Mouse (Mus musculus) megakaryocyte, embryonic 14.5 days (primary cell): ENCODE results near the gene Aip. TPM values are rescaled to one million over a fixed set of nuclear protein-coding genes. Genes with fewer than 3 reads are reported as not detected.
"Not testable (repeated sequence)": the region's sequence is repeated elsewhere in the genome, so short reads cannot be mapped to it uniquely, and the experiment has no call there.

ENCODE experiments used
- H3K27me3 ChIP-seq: replicated peaks from 2 replicates; pipeline ENCODE3; 2012; ENCODE audit warnings: inconsistent platforms
- H3K36me3 ChIP-seq: replicated peaks from 2 replicates; pipeline ENCODE3; 2012; ENCODE audit warnings: low read length, inconsistent platforms, mixed read lengths
- H3K4me1 ChIP-seq: 2 replicates; pipeline ENCODE4 v1.6.1; 2012; ENCODE audit warnings: inconsistent platforms
- H3K4me3 ChIP-seq: replicated peaks from 2 replicates; pipeline ENCODE3; 2012; ENCODE audit warnings: moderate library complexity, mild to moderate bottlenecking, inconsistent platforms
- H3K9me3 ChIP-seq: 2 replicates; pipeline ENCODE4 v1.6.1; 2012; ENCODE audit warnings: inconsistent platforms
- FLI1 ChIP-seq: IDR thresholded peaks from 2 replicates; pipeline ENCODE4 v1.6.1; 2012; ENCODE audit warnings: low read length, inconsistent platforms, mixed read lengths
- GATA1 ChIP-seq: IDR thresholded peaks from 3 replicates; pipeline ENCODE4 v1.6.1; 2012; ENCODE audit warnings: mixed read lengths, low read length, inconsistent platforms, borderline replicate concordance
- polyA plus RNA-seq: library from polyadenylated mRNA; stranded (reverse); fragments of >175 nt; gene quantifications from 2 replicates; pipeline ENCODE4 v1.2.3, GENCODE M21; 2012; ENCODE audit warnings: low replicate concordance; ENCODE audit not compliant: insufficient read depth

The Aip gene
- polyA plus RNA-seq, 1 experiment = 293 TPM

DNA sequence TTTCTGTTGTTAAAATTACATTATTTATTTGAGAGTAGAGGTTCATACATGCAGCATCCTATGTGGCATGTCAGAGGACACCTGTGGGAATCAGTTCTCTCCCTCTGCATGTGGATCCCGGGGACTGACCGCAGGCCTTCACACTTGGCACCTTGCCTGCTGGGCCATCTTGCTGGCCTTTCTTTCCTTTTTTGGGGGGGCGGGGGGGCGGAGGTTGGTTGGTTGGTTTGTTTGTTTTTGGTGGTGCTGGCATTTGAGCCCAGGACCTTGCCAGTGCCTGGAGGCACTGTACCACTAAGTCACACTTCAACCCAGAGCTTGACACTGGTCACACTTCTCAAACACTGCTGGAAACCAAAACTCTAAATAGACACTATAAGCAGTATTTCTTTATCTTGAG lies 8.7 kb upstream of the Aip start:
- Histone ChIP-seq H3K9me3 (no peaks in the 10 kb centered on the region), H3K4me3 (no peak overlapping the region), H3K4me1 (peaks cover 39% of the 10 kb centered on the region), H3K27me3 (peaks cover 9% of the 10 kb centered on the region), H3K36me3 (peaks cover 42% of the 10 kb centered on the region)
- TF ChIP-seq GATA1 (no peak), FLI1 (no peak)

DNA sequence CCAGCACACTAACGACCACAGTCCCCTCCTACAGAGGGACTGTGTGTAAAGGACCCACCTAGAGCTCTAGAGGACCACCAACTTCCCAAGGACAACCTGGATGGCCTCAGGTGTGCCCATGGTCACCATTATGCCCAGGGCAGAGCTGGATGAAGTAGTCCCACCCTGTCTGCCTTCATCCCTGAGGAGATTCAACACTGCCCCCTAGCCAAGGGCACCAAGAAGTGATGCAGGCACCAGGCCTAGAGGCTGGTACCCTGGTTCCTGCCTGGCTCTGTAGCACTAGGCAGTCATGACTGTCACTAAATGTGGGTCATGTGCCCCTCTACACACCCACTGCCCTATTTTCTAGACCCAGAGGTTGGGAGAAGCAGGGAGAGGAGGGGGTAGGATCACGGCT lies 6.1 kb upstream of the Aip start:
- H3K36me3 ChIP-seq = peaks cover 64% of the 10 kb centered on the region
- TF ChIP-seq GATA1 (no peak), FLI1 (no peak)
- H3K9me3 ChIP-seq = no peaks in the 10 kb centered on the region
- no peaks in the 10 kb centered on the region for H3K27me3 ChIP-seq
- H3K4me1 ChIP-seq = peaks cover 39% of the 10 kb centered on the region
- H3K4me3 ChIP-seq = no peak overlapping the region

DNA sequence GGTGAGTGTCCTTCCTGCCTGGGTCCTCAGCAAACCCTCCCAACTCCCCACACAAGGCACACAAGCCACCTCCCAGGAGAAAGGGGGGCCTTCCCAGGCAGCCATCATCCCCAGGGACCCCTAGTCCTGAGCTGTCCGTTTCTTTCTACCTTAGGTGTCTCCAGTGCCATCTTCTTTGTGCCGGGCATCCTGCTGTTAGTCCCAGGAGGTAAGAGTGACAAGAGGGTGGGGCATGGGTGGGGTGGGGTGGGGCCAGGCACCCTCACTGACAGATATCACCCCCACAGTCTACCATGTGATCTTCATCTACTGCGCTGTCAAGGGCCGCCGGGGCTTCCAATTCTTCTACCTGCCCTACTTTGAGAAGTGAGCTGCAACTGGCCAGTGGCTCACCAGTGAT lies 5.4 kb upstream of the Aip start:
- TF ChIP-seq GATA1 (no peak), FLI1 (no peak)
- no peaks in the 10 kb centered on the region for H3K27me3 ChIP-seq
- H3K36me3 ChIP-seq = peaks cover 65% of the 10 kb centered on the region
- no peak overlapping the region for H3K4me3 ChIP-seq
- H3K9me3 ChIP-seq = no peaks in the 10 kb centered on the region
- H3K4me1 ChIP-seq = peaks cover 40% of the 10 kb centered on the region

DNA sequence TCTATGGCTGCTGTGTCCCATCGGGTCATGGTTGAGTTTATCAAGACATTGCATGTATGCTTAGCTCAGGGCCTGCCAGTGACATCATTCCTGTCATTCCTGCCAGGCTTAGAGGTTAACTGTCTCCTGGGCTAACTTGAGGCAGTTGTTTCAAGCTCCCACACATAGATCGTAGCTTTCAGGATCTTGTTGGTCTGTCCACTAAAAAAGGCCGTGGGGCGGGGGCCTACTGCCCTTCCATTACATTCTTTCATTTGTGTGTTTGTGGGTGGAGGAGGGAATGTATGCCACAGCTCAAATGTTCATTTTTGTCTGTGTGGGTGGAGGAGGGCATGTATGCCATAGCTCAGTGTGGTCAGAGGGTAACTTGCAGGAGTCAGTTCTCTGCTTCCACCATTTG lies 4.4 kb upstream of the Aip start:
- Histone ChIP-seq H3K36me3 (peaks cover 65% of the 10 kb centered on the region), H3K27me3 (no peaks in the 10 kb centered on the region), H3K4me3 (no peak overlapping the region), H3K4me1 (peaks cover 36% of the 10 kb centered on the region), H3K9me3 (no peaks in the 10 kb centered on the region)
- TF ChIP-seq GATA1 (no peak), FLI1 (no peak)

DNA sequence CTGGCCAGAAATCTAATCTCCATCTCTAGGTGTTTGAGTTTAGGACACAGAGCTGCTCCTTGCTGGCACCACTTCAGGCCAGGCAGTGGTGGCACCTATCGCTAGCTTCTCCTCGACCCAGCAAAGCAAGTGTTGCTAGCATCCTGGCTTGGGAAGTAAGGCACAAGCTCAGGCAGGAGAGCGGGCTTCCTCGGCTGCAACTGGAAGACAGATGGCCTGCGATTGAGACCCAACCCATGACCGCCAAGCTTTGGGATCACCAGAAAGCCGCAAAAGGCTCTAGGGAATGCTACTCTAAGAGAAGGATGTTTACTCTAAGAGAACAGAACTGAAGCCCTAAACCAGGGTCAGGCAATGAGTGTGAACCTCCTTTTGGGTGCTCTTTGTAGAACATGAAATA lies 3.8 kb upstream of the Aip start:
- Histone ChIP-seq H3K9me3 (no peaks in the 10 kb centered on the region), H3K4me1 (peaks cover 41% of the 10 kb centered on the region), H3K4me3 (no peak overlapping the region), H3K27me3 (no peaks in the 10 kb centered on the region), H3K36me3 (peaks cover 65% of the 10 kb centered on the region)
- TF ChIP-seq GATA1 (no peak), FLI1 (no peak)

DNA sequence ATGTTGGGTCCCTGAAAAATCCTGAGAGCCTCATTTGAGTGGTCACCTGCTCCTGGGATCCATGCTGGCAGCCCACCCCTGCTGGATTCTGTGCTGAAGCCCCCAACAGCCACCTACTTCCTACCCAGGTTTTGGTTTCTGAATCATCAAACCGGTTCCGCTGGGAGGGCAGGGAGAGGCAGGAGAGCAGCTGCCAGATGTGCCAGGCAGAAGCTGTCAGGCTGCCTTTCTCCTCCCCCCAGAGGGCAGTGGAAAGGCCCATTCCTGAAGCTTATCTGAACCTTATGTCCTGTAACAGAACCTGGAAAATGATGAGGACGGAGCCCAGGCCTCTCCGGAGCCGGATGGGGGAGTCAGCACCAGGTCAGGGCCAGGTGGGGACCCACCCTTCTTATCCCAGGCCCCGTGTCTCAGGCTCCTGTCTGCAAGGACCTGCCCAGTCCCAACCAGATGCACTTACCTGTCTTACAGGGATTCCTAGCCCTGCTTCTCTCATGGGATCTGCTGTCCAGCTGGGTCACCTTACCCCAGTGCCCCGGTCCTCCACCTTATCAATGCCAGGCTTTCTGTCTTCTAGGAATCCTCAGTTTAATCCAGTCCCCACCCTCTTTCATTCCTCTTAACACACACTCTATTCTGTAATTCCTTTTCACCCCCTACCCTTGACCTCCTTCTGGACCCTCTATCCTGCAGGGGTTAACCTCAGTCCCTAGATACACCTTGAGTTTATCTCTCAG lies 1.3 kb upstream of the Aip start:
- no peaks in the 10 kb centered on the region for H3K9me3 ChIP-seq
- peaks cover 66% of the 10 kb centered on the region for H3K4me1 ChIP-seq
- TF ChIP-seq GATA1 = no peak
- no peaks in the 10 kb centered on the region for H3K27me3 ChIP-seq
- H3K4me3 ChIP-seq = peak overlapping the region; percentile 95
- H3K36me3 ChIP-seq = peaks cover 49% of the 10 kb centered on the region

DNA sequence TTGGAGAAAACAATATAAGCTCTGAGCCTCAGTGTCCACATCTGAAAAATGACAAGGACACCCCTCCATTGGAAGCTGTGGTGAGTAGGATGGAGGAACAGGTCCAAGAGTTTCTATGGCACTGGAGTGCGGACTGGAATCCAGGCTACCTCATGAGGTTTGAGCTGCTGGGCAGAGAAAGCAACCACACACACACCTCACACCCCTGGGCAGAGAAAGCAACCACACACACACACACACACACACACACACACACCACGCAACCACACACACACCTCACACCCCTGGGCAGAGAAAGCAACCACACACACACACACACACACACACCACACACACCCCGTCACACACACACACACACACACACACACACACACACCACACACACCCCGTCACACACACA lies 390 bp downstream of the Aip start:
- H3K9me3 ChIP-seq, H3K27me3 ChIP-seq: not testable (repeated sequence)
- Histone ChIP-seq H3K36me3 (peaks cover 35% of the 10 kb centered on the region), H3K4me1 (peaks cover 76% of the 10 kb centered on the region), H3K4me3 (peak overlapping the region; percentile 95)

DNA sequence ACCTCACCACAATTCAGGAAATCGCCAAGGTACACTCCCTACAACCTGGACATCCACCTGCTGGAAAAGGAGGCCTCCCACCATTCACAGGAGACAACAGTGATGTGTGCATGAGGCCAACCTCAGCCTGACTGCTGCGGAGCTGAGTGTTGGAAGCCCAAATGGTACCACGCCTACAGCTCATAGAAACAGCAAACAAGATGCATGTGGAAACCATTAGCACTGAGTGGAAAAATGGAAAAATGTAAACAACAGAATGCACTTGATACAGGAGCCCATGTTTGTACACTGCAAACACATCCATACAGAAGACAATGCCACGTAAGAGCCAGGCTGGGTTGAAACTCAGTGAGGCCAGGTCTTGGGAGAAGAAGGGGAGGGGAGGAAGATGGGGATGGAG lies 1.2 kb downstream of the Aip start:
- Histone ChIP-seq H3K4me3 (peak overlapping the region; percentile 67), H3K4me1 (peaks cover 78% of the 10 kb centered on the region), H3K36me3 (peaks cover 35% of the 10 kb centered on the region), H3K27me3 (no peaks in the 10 kb centered on the region), H3K9me3 (no peaks in the 10 kb centered on the region)
- no peak for TF ChIP-seq FLI1
- no peak for TF ChIP-seq GATA1

DNA sequence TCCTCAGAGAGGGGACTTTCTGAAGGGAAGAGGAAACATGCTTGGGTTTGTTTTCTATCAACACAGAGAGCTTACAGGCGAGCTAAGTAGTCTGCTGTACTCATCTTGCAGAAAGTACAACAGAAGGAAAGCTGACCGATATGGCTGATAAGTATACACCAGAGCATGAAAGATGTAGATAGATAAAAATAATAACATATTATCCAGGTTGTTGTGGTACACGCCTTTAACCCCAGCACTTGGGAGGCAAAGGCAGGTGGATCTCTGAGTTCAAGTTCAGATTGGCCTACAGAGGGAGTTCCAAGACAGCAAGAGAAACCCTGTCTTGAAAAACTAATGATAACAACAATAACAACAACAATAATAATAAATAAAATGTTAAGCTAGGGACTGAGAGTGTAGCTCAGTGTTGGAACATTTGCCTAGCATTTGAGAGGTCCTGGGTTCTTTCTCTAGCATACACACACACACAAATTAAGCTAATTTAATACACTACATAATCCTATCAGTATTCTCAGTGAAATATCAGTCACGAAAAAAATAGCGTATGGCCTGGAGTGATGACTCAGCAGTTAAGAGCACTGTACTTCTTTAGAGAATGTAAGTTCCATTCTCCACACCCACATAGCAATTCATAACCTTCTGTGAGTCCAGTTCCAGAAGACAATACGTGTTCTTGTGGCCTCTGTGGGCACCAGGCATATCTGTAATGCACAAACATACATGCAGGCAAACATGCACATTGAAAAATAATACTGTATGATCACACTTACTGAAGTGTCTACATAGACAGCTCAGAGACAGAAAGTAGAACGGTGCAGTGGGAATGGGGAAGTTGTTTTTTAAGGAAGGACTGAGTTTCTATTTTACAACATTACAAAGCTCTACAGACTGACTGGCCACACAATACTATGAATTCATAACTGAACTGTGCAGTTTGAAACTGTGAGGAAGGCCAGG lies 3.0 kb downstream of the Aip start:
- TF ChIP-seq FLI1 (no peak), GATA1 (no peak)
- peak overlapping the region; percentile 78 for H3K4me3 ChIP-seq
- no peaks in the 10 kb centered on the region for H3K9me3 ChIP-seq
- no peaks in the 10 kb centered on the region for H3K27me3 ChIP-seq
- H3K4me1 ChIP-seq = peaks cover 89% of the 10 kb centered on the region
- peaks cover 38% of the 10 kb centered on the region for H3K36me3 ChIP-seq

DNA sequence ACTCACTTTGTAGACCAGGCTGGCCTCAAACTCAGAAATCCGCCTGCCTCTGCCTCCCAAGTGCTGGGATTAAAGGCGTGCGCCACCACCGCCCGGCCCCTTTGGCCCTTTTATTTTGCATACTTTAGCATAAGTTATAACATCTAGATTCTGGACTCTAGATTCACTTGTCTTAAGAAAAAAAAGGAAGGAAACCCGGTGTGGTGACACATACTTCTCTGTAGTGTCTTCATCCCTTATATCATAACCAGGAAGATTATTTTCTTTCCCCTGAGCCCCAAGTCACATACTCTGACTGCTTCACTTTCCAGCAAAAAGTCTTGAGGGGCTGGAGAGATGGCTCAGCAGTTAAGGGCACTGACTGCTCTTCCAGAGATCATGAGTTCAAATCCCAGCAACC lies 3.8 kb downstream of the Aip start:
- H3K4me3 ChIP-seq = not testable (repeated sequence)
- peaks cover 89% of the 10 kb centered on the region for H3K4me1 ChIP-seq

More for the DNA sequence above, 3.8 kb downstream of the Aip start:
- not testable (repeated sequence) for H3K9me3 ChIP-seq, H3K27me3 ChIP-seq
- H3K36me3 ChIP-seq = peaks cover 38% of the 10 kb centered on the region
